Mouse (Mus musculus) cerebellum, adult 2 months (tissue): ENCODE data around the gene Eif1.
"Not testable (repeated sequence)": the region's sequence is repeated elsewhere in the genome, so short reads cannot be mapped to it uniquely, and the experiment has no call there.

ENCODE experiments used
- CTCF ChIP-seq: fragments of 200-500 bp; IDR thresholded peaks from 2 replicates; pipeline ENCODE4 v1.5.1; 2011; ENCODE audit warnings: low read depth, mild to moderate bottlenecking, control low read depth, low read length, moderate library complexity, borderline replicate concordance; ENCODE audit not compliant: insufficient read depth
- POLR2A ChIP-seq: fragments of 200-500 bp; IDR thresholded peaks from 2 replicates; pipeline ENCODE4 v1.6.1; 2011; ENCODE audit warnings: low read length, control low read depth, borderline replicate concordance; ENCODE audit not compliant: insufficient read depth

DNA sequence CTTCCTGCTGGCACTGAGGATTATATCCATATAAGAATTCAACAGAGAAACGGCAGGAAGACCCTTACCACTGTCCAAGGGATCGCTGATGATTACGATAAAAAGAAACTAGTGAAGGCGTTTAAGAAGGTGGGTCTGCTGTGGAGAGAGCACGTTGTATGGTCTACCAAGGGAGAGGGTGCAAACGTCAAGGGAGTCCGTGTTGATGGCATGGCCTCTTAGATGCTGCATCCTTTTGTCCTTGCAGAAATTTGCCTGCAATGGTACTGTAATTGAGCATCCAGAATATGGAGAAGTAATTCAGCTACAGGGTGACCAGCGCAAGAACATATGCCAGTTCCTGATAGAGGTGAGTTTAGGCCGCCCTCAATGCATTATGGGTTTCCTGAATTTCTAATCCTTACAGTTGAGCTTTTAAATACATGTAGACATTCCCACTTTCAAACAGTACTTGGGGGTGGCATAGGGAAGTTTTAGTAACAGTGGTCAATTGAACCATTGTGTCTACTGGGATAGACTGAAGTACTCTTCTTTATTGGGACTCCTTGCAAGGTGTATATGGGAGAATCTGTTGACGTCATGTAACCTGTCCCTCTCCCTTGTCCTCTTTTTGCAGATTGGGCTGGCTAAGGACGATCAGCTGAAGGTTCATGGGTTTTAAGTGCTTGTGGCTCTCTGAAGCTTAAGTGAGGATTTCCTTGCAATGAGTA, 1.2 kb downstream of the Eif1 start:
- TF ChIP-seq CTCF, POLR2A: not testable (repeated sequence)
